14 mouse cellular contexts compared by ENCODE assay signal in the genomic region with DNA sequence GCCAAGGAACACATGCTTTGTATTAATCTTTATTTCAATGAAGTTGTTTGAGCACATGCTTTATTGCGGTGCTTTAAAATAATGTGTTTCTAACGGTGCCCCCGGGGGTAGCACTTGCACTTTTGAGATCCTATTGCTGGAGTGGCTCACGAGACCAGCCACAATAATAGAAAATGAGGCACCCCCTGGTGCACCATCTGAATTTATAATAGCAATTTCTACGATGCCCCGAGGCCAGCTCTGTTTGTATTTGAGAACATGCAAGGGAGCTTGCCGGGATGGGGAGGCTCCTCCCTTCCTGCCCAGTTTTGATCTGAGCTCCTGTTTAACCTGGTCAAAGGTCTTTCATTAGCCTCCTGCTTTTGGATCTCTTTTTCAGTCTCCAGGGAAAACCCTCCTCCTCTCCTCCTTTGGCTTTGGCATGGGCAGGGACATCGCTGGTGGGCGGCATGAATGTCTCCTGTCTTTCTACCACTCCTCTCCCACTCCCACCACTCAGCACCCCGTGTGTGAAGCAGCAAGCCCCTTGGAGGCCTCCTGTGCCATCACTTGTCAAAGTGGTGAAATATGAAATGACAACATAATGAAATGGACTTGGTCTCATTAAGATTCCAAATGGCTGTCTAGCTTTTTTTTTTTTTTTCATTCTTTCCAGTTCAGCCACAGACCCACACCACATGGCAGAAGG. TPM values are rescaled to one million over a fixed set of nuclear protein-coding genes. Genes with fewer than 3 reads are reported as not detected.
A peak's percentile ranks its signal among the peaks of the same experiment; 100 is the strongest.
DNase-seq lines count a peak whose midpoint lies in the region.
"Had no signal": no experiment of that assay in that cellular context is flagged by ENCODE, and none has a peak within 500 bp of the region (broad histone marks: within the 10 kb centered on the region; RNA-seq: fewer than 3 reads in every experiment).

No protein-coding gene starts in this region.

- DNase-seq in kidney, adult 18-20 months: peak; percentile 4
- no peak for DNase-seq in kidney, adult 11 months
- peak; percentile 46 for DNase-seq in retina, postnatal 1 day
- DNase-seq in retina, embryonic 14.5 days (ENCODE audit: low spot score): no peak
- peak; percentile 2 to 3 for DNase-seq in kidney, postnatal 4 days
- no peak for DNase-seq in adrenal gland, postnatal 10 days
- no peak for DNase-seq in ovary, postnatal 36 days (ENCODE audit: low spot score)
- DNase-seq: cerebellum, postnatal 25 days; gastrocnemius, postnatal 25 days; heart, postnatal 4 days; lung, adult 2 months; right cerebral cortex, adult 18-20 months; spleen, adult 18-20 months; thymus, postnatal 14 days had no signal

RNA-seq across cellular contexts. Expression of gene Nrxn3, which starts 18.4 kb away (rescaled TPM):
- total RNA-seq in adrenal gland, postnatal 10 days (2021): under 1 TPM; 0.57 to 0.97 TPM

Comparison
In these comparisons a context has a peak if more than half of its experiments do, and no peak if none do; other contexts are left out.
1. DNase-seq: peak in kidney, adult 18-20 months (single experiment), retina, postnatal 1 day (single experiment) and kidney, postnatal 4 days (2 of 2); none in kidney, adult 11 months (single experiment), retina, embryonic 14.5 days (single experiment), adrenal gland, postnatal 10 days (single experiment) and ovary, postnatal 36 days (single experiment).